Mouse (Mus musculus) forebrain, embryonic 12.5 days (tissue): ENCODE results near the gene Tbk1. TPM values are rescaled to one million over a fixed set of nuclear protein-coding genes. Genes with fewer than 3 reads are reported as not detected.

Experiments
- ATAC-seq: fragments of 200-750 bp; cut with Nextera tagmentation; 2 replicates; pipeline ENCODE4 v1.8.0; 2017; ENCODE audit warnings: moderate TSS enrichment; ENCODE audit not compliant: low FRiP score
- H3K27ac ChIP-seq: fragments of 300-500 bp; sonication (generic); 2 replicates; pipeline ENCODE4 v1.5.1; 2016; ENCODE audit warnings: mild to moderate bottlenecking
- H3K27me3 ChIP-seq: fragments of 300-500 bp; sonication (generic); 2 replicates; pipeline ENCODE4 v1.6.1; 2016; ENCODE audit warnings: mild to moderate bottlenecking
- H3K36me3 ChIP-seq: fragments of 300-500 bp; sonication (generic); replicated peaks from 2 replicates; pipeline ENCODE4 v1.6.1; 2016; ENCODE audit warnings: mild to moderate bottlenecking
- H3K4me1 ChIP-seq: fragments of 300-500 bp; sonication (generic); 2 replicates; pipeline ENCODE4 v1.6.1; 2016
- H3K4me2 ChIP-seq: fragments of 300-500 bp; sonication (generic); 2 replicates; pipeline ENCODE4 v1.6.1; 2016; ENCODE audit warnings: mild to moderate bottlenecking, moderate library complexity
- H3K4me3 ChIP-seq: fragments of 300-500 bp; sonication (generic); replicated peaks from 2 replicates; pipeline ENCODE4 v1.5.1; 2016; ENCODE audit warnings: mild to moderate bottlenecking
- H3K9ac ChIP-seq: fragments of 300-500 bp; sonication (generic); 2 replicates; pipeline ENCODE4 v1.6.1; 2016; ENCODE audit warnings: mild to moderate bottlenecking
- H3K9me3 ChIP-seq: fragments of 300-500 bp; sonication (generic); 2 replicates; pipeline ENCODE4 v1.6.1; 2016
- WGBS: fragments of 180-500 bp; shearing (Covaris S2); methylation state at CpG from one replicate; pipeline ENCODE4 v1.1.7; 2016; 5-methylcytosine and 5-hydroxymethylcytosine counted together
- polyA plus RNA-seq: library from polyadenylated mRNA; unstranded; fragments of >200 nt; fragmentation: Nextera tagmentation; extraction: Ambion mirVana; gene quantifications from 2 replicates; pipeline ENCODE4 v1.2.1, GENCODE M21; 2016

Tbk1 gene
- polyA plus RNA-seq = 37.5 and 39.4 TPM in 2 replicates

GRCm38 (mm10) chr10:121586675-121587370, at the start of gene Tbk1:
Tbk1 (minus strand) TSS chr10:121586787.
- Histone ChIP-seq H3K36me3 (peaks cover 36% of the 10 kb centered on the region), H3K4me1 (peaks cover 16% of the 10 kb centered on the region), H3K9ac (peak within 1 kb of the TSS; percentile 92), H3K4me3 (peak within 1 kb of the TSS; percentile 88), H3K27me3 (no peaks in the 10 kb centered on the region), H3K4me2 (peak within 1 kb of the TSS; percentile 86), H3K9me3 (no peaks in the 10 kb centered on the region), H3K27ac (peak within 1 kb of the TSS; percentile 48)
- under 1% methylated on average over 58 of the region's 58 CpGs for WGBS
- ATAC-seq = peak; percentile 99

GRCm38 (mm10) chr10:121636276-121636675, 49.7 kb upstream of the Tbk1 start:
- H3K4me2 ChIP-seq = no peak overlapping the region
- H3K9ac ChIP-seq = no peak overlapping the region
- no peaks in the 10 kb centered on the region for H3K9me3 ChIP-seq
- no peak for ATAC-seq
- 93% methylated on average over 6 of the region's 6 CpGs for WGBS
- no peak overlapping the region for H3K27ac ChIP-seq
- peaks cover 16% of the 10 kb centered on the region for H3K27me3 ChIP-seq
- no peaks in the 10 kb centered on the region for H3K36me3 ChIP-seq
- no peak overlapping the region for H3K4me3 ChIP-seq
- peaks cover 6% of the 10 kb centered on the region; the same call in 1 of the 2 replicates for H3K4me1 ChIP-seq

GRCm38 (mm10) chr10:121634159-121634558, 47.6 kb upstream of the Tbk1 start:
- WGBS = 77% methylated on average over 1 of the region's 1 CpGs
- ATAC-seq = no peak
- H3K9me3 ChIP-seq = no peaks in the 10 kb centered on the region
- no peak overlapping the region for H3K4me2 ChIP-seq
- no peak overlapping the region for H3K9ac ChIP-seq
- 0 out of 2 replicates have a peak, but pooled peaks cover 5% of the 10 kb centered on the region for H3K27me3 ChIP-seq
- no peaks in the 10 kb centered on the region for H3K36me3 ChIP-seq
- H3K27ac ChIP-seq = no peak overlapping the region
- H3K4me1 ChIP-seq = no peaks in the 10 kb centered on the region
- H3K4me3 ChIP-seq = no peak overlapping the region

DNA sequence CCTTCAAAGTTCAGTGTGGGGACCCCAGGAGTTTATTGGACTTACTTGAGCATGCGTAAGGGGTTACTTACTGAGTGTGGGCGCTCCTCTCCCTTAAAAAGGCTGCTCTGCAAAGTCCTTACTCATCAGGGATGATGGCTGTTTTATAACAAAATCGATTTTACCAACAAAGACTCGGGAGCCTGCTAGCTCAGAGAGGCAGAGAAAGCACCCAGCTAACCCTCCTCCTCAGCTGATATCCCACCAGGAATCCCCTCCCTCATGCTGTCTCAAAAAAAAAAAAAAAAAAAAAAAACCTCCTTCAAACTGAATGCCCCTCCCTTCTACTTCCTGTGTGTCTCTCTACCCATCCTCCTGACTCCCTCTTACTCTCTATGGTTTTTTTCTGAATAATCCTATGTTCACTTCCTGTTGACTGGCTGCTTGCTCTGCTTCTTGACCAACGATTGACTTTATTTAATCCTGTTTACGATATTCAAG, 42.0 kb upstream of the Tbk1 start:
- Histone ChIP-seq H3K9me3 (no peaks in the 10 kb centered on the region), H3K4me3 (no peak overlapping the region), H3K4me1 (peaks cover 12% of the 10 kb centered on the region), H3K27me3 (no peaks in the 10 kb centered on the region), H3K27ac (no peak overlapping the region), H3K36me3 (no peaks in the 10 kb centered on the region), H3K4me2 (no peak overlapping the region), H3K9ac (no peak overlapping the region)
- ATAC-seq = no peak
- WGBS = 94% methylated on average over 6 of the region's 6 CpGs

- Histone ChIP-seq H3K4me2 (peak overlapping the region; percentile 70; the same call in 1 of the 2 replicates), H3K27ac (no peak overlapping the region), H3K4me1 (peaks cover 12% of the 10 kb centered on the region)
Measured at GRCm38 (mm10) chr10:121627216-121627852, 40.7 kb upstream of the Tbk1 start.

GRCm38 (mm10) chr10:121626186-121626882, 39.7 kb upstream of the Tbk1 start, which contains the start of gene Xpot:
Xpot (minus strand) TSS chr10:121626332.
- Histone ChIP-seq H3K36me3 (peaks cover 13% of the 10 kb centered on the region), H3K4me3 (peak within 1 kb of the TSS; percentile 76), H3K4me1 (peaks cover 12% of the 10 kb centered on the region), H3K27me3 (no peaks in the 10 kb centered on the region), H3K9me3 (no peaks in the 10 kb centered on the region), H3K9ac (peak within 1 kb of the TSS; percentile 88), H3K27ac (peak within 1 kb of the TSS; percentile 93), H3K4me2 (peak within 1 kb of the TSS; percentile 70)
- ATAC-seq = peak; percentile 100
- WGBS = under 1% methylated on average over 70 of the region's 70 CpGs

More at GRCm38 (mm10) chr10:121627216-121627852, 40.7 kb upstream of the Tbk1 start:
- 87% methylated on average over 10 of the region's 10 CpGs for WGBS
- no peak overlapping the region for H3K4me3 ChIP-seq
- H3K9ac ChIP-seq = no peak overlapping the region
- H3K36me3 ChIP-seq = peaks cover 3% of the 10 kb centered on the region; the same call in 1 of the 2 replicates
- H3K9me3 ChIP-seq = no peaks in the 10 kb centered on the region
- no peaks in the 10 kb centered on the region for H3K27me3 ChIP-seq
- ATAC-seq = no peak

- peaks cover 19% of the 10 kb centered on the region for H3K36me3 ChIP-seq
- ATAC-seq = no peak
- peak overlapping the region; percentile 70 for H3K4me2 ChIP-seq
- H3K4me1 ChIP-seq = peaks cover 12% of the 10 kb centered on the region
- H3K27ac ChIP-seq = peak overlapping the region; percentile 93
- H3K9me3 ChIP-seq = no peaks in the 10 kb centered on the region
- WGBS = under 1% methylated on average over 41 of the region's 41 CpGs
- peak overlapping the region; percentile 88 for H3K9ac ChIP-seq
- H3K27me3 ChIP-seq = no peaks in the 10 kb centered on the region
- H3K4me3 ChIP-seq = peak overlapping the region; percentile 76
Measured at GRCm38 (mm10) chr10:121625407-121626185, 39.0 kb upstream of the Tbk1 start.

GRCm38 (mm10) chr10:121625006-121625405, 38.4 kb upstream of the Tbk1 start:
- 22% methylated on average over 9 of the region's 9 CpGs for WGBS
- no peak for ATAC-seq
- Histone ChIP-seq H3K4me2 (peak overlapping the region; percentile 70), H3K27me3 (no peaks in the 10 kb centered on the region), H3K9ac (peak overlapping the region; percentile 88), H3K4me3 (peak overlapping the region; percentile 76), H3K9me3 (no peaks in the 10 kb centered on the region), H3K36me3 (peaks cover 24% of the 10 kb centered on the region), H3K4me1 (peaks cover 12% of the 10 kb centered on the region), H3K27ac (no peak overlapping the region)

DNA sequence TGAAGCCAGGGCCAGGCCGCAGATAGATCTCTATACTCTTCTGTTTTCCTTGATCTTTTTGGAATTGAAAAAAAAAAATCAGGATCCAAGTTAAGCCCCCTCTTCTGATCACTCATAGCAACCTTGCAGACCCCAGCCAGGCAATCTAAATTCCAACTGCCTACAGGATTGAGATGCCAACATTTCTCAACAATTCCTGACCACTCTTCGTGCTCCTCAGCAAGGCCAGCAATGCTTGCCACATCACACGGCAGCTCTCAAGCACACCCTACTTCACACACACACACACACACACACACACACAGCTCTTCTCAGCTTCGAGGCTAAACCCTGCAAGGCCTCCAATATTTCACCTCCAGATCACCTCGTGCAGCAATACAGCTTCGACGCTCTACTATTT, 37.1 kb upstream of the Tbk1 start:
- WGBS = 89% methylated on average over 7 of the region's 7 CpGs
- no peak overlapping the region for H3K27ac ChIP-seq
- H3K4me3 ChIP-seq = no peak overlapping the region
- H3K27me3 ChIP-seq = no peaks in the 10 kb centered on the region
- H3K9me3 ChIP-seq = no peaks in the 10 kb centered on the region
- peaks cover 12% of the 10 kb centered on the region for H3K4me1 ChIP-seq
- peaks cover 35% of the 10 kb centered on the region for H3K36me3 ChIP-seq
- H3K9ac ChIP-seq = no peak overlapping the region
- H3K4me2 ChIP-seq = no peak overlapping the region
- ATAC-seq = no peak

DNA sequence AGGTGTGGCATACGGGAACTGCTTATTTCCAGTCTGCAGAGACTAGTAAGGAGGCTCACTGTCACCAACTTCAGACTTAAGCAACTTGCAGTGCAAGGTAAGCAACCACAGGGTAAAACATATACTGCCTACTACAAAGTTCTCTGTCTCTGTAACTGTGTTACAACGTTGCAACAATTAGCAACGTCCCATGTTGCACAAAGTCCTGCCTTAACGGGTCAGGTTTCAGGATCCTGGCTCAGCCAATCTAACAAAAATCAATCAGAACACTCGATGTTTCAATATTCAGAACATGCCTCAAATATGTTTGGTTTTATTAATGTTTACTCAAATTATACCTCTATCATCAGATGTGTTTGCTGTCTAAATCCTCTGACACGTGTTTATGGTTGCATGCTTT, 35.8 kb upstream of the Tbk1 start:
- H3K27ac ChIP-seq = no peak overlapping the region
- H3K4me1 ChIP-seq = peaks cover 12% of the 10 kb centered on the region
- H3K27me3 ChIP-seq = no peaks in the 10 kb centered on the region
- H3K9ac ChIP-seq = no peak overlapping the region
- no peak for ATAC-seq
- peaks cover 46% of the 10 kb centered on the region for H3K36me3 ChIP-seq
- H3K9me3 ChIP-seq = no peaks in the 10 kb centered on the region
- H3K4me2 ChIP-seq = no peak overlapping the region
- WGBS = 93% methylated on average over 6 of the region's 6 CpGs
- no peak overlapping the region for H3K4me3 ChIP-seq

- Histone ChIP-seq H3K9me3 (no peaks in the 10 kb centered on the region), H3K9ac (no peak overlapping the region), H3K4me1 (no peaks in the 10 kb centered on the region), H3K27ac (no peak overlapping the region), H3K36me3 (peaks cover 84% of the 10 kb centered on the region), H3K4me3 (no peak overlapping the region), H3K27me3 (no peaks in the 10 kb centered on the region), H3K4me2 (no peak overlapping the region)
- WGBS = 44% methylated on average over 7 of the region's 7 CpGs
- ATAC-seq = no peak
Measured at GRCm38 (mm10) chr10:121615935-121616334, 29.3 kb upstream of the Tbk1 start.
